Mouse (Mus musculus): ENCODE data around the gene Tgtp2. TPM values are rescaled to one million over a fixed set of nuclear protein-coding genes. Genes with fewer than 3 reads are reported as not detected.
A peak's percentile ranks its signal among the peaks of the same experiment; 100 is the strongest.
"Not testable (repeated sequence)": the region's sequence is repeated elsewhere in the genome, so short reads cannot be mapped to it uniquely, and the experiment has no call there.

Tgtp2 gene
- polyA plus RNA-seq, 1 experiment from 2014 or later: 7.1 TPM

DNA sequence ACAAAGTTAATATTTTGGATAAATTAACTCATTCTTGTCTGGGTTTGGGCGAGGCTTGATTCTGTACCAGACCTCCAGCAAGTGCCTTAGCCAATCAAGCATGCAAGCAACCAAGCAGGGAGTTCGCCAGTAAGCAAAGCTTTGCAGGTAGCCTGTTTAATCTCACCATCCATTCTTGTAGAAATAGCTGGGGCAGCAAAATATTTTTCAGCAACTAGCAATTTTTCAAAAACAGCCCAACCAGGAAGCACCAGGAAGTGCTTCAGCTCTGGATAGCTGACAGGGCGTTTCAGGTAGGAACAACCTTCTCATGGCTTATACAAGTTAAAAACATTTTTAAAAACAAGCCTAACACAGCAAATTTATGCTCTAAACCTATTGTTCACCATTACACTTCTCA lies 17.9 kb upstream of the Tgtp2 start:
- H3K9me3 ChIP-seq (ENCODE audit: low read length): no peaks in the 10 kb centered on the region
- no peak for DNase-seq
- ATAC-seq: no peak
- H3K4me3 ChIP-seq (ENCODE audit: low read depth, low read length): peak overlapping the region; percentile 34; the same call in 1 of the 2 replicates
- H3K36me3 ChIP-seq (replicated peaks; ENCODE audit: insufficient read depth, low read length): no peaks in the 10 kb centered on the region
- H3K9ac ChIP-seq (replicated peaks): peak overlapping the region; percentile 49
- peak overlapping the region; percentile 62 for H3K4me2 ChIP-seq (ENCODE audit: low read depth, low read length)
- TF ChIP-seq EP300 (IDR thresholded peaks at IDR 0.05; ENCODE audit: low read depth) (no peak), CTCF (IDR thresholded peaks at IDR 0.05; ENCODE audit: low read depth) (no peak)
- 65% methylated on average over 3 of the region's 3 CpGs for WGBS (ENCODE audit: insufficient replicate concordance)
- no peaks in the 10 kb centered on the region for H3K27me3 ChIP-seq (ENCODE audit: insufficient read depth, low read length)
- H3K27ac ChIP-seq (ENCODE audit: low read depth): peak overlapping the region; percentile 37
- peaks cover 59% of the 10 kb centered on the region for H3K4me1 ChIP-seq (ENCODE audit: insufficient read depth)

GRCm38 (mm10) chr11:49081356-49081755 lies 17.4 kb upstream of the Tgtp2 start:
- H3K27ac ChIP-seq (ENCODE audit: low read depth): peak overlapping the region; percentile 37
- DNase-seq (no peak), ATAC-seq (no peak)
- H3K4me3 ChIP-seq (ENCODE audit: low read depth, low read length): peak overlapping the region; percentile 34
- H3K4me2 ChIP-seq (ENCODE audit: low read depth, low read length): peak overlapping the region; percentile 62
- H3K4me1 ChIP-seq (ENCODE audit: insufficient read depth): peaks cover 60% of the 10 kb centered on the region
- H3K36me3 ChIP-seq (replicated peaks; ENCODE audit: insufficient read depth, low read length): no peaks in the 10 kb centered on the region
- peak overlapping the region; percentile 49 for H3K9ac ChIP-seq (replicated peaks)
- H3K27me3 ChIP-seq (ENCODE audit: insufficient read depth, low read length): no peaks in the 10 kb centered on the region
- 52% methylated on average over 4 of the region's 4 CpGs for WGBS (ENCODE audit: insufficient replicate concordance)
- H3K9me3 ChIP-seq (ENCODE audit: low read length): no peaks in the 10 kb centered on the region
- TF ChIP-seq EP300 (IDR thresholded peaks at IDR 0.05; ENCODE audit: low read depth): no peak
- no peak for TF ChIP-seq CTCF (IDR thresholded peaks at IDR 0.05; ENCODE audit: low read depth)

DNA sequence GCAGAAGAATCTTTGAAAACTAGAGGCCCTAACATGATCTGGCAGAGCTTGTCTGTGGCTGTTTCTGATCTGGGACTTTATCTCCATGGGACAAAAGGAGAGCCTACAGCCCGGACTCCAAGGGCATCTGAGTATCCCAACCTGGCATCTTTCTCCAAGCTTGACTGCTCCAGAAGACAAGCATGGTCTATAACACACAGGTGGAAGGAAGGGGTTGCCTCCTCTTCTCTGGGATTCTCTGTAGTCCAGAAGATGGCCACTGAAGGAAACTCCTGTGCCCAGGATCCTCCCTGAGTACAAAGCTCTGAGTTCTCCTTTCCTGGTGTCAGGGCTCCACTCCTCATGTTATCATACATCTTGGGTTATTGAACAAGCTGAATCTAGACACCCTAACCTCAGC lies 16.6 kb upstream of the Tgtp2 start:
- WGBS (ENCODE audit: insufficient replicate concordance): 50% methylated on average over 1 of the region's 1 CpGs
- DNase-seq (no peak), ATAC-seq (no peak)
- Histone ChIP-seq H3K36me3 (replicated peaks; ENCODE audit: insufficient read depth, low read length) (no peaks in the 10 kb centered on the region), H3K9ac (replicated peaks) (0 out of 2 replicates have a peak overlapping the region, but pooled peaks have one; percentile 26), H3K4me3 (ENCODE audit: low read depth, low read length) (no peak overlapping the region), H3K4me1 (ENCODE audit: insufficient read depth) (peaks cover 60% of the 10 kb centered on the region), H3K4me2 (ENCODE audit: low read depth, low read length) (peak overlapping the region; percentile 62; the same call in 1 of the 2 replicates), H3K27me3 (ENCODE audit: insufficient read depth, low read length) (no peaks in the 10 kb centered on the region), H3K9me3 (ENCODE audit: low read length) (no peaks in the 10 kb centered on the region), H3K27ac (ENCODE audit: low read depth) (peak overlapping the region; percentile 52; the same call in 1 of the 2 replicates)
- TF ChIP-seq EP300 (IDR thresholded peaks at IDR 0.05; ENCODE audit: low read depth) (no peak), CTCF (IDR thresholded peaks at IDR 0.05; ENCODE audit: low read depth) (no peak)

DNA sequence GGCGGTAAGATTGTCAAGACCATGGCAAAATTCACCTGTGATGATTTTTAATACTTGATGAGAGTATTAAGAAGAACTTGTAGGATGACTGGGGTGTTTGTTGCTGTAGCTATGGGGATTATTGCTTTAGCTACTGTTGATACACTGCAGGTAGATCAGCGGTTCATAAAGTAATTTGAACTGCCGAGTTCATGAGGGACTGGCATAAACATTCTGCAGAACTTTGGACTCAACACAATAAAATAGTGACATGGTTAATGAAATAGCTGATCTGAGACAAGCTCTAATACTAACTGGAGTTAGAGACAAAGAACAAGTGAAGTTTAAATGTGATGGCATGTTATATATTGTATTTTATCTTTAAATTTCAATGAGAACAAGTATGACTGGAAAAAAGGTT lies 14.7 kb upstream of the Tgtp2 start:
- no peaks in the 10 kb centered on the region for H3K27me3 ChIP-seq (ENCODE audit: insufficient read depth, low read length)
- no peaks in the 10 kb centered on the region for H3K36me3 ChIP-seq (replicated peaks; ENCODE audit: insufficient read depth, low read length)
- no peak overlapping the region for H3K9ac ChIP-seq (replicated peaks)
- H3K4me2 ChIP-seq (ENCODE audit: low read depth, low read length): no peak overlapping the region
- H3K9me3 ChIP-seq (ENCODE audit: low read length): no peaks in the 10 kb centered on the region
- no peak overlapping the region for H3K4me3 ChIP-seq (ENCODE audit: low read depth, low read length)
- no peak for ATAC-seq
- no peak for DNase-seq
- H3K27ac ChIP-seq (ENCODE audit: low read depth): no peak overlapping the region
- WGBS (ENCODE audit: insufficient replicate concordance): 82% methylated on average over 3 of the region's 3 CpGs
- TF ChIP-seq EP300 (IDR thresholded peaks at IDR 0.05; ENCODE audit: low read depth) (no peak), CTCF (IDR thresholded peaks at IDR 0.05; ENCODE audit: low read depth) (no peak)
- H3K4me1 ChIP-seq (ENCODE audit: insufficient read depth): peaks cover 49% of the 10 kb centered on the region

GRCm38 (mm10) chr11:49077012-49077411 lies 13.0 kb upstream of the Tgtp2 start:
- TF ChIP-seq CTCF (IDR thresholded peaks at IDR 0.05; ENCODE audit: low read depth): no peak
- no peak for TF ChIP-seq EP300 (IDR thresholded peaks at IDR 0.05; ENCODE audit: low read depth)
- Histone ChIP-seq H3K27ac (ENCODE audit: low read depth) (peak overlapping the region; percentile 70), H3K4me3 (ENCODE audit: low read depth, low read length) (no peak overlapping the region), H3K9ac (replicated peaks) (no peak overlapping the region), H3K9me3 (ENCODE audit: low read length) (no peaks in the 10 kb centered on the region), H3K27me3 (ENCODE audit: insufficient read depth, low read length) (no peaks in the 10 kb centered on the region), H3K4me1 (ENCODE audit: insufficient read depth) (peaks cover 34% of the 10 kb centered on the region), H3K36me3 (replicated peaks; ENCODE audit: insufficient read depth, low read length) (no peaks in the 10 kb centered on the region), H3K4me2 (ENCODE audit: low read depth, low read length) (no peak overlapping the region)
- no peak for DNase-seq
- ATAC-seq: no peak
- 60% methylated on average over 1 of the region's 1 CpGs for WGBS (ENCODE audit: insufficient replicate concordance)

GRCm38 (mm10) chr11:49076001-49076757 lies 12.2 kb upstream of the Tgtp2 start, which contains the start of gene Ifi47:
Gene Ifi47 (plus strand): TSS chr11:49076587.
- Histone ChIP-seq H3K4me1 (ENCODE audit: insufficient read depth) (peaks cover 25% of the 10 kb centered on the region), H3K27ac (ENCODE audit: low read depth) (peak within 1 kb of the TSS; percentile 70), H3K4me2 (ENCODE audit: low read depth, low read length) (peak within 1 kb of the TSS; percentile 32; the same call in 1 of the 2 replicates)
- peak; percentile 28 for TF ChIP-seq CTCF (IDR thresholded peaks at IDR 0.05; ENCODE audit: low read depth)
- 0 out of 2 replicates have a peak, but pooled peaks have one; percentile 58 for TF ChIP-seq EP300 (IDR thresholded peaks at IDR 0.05; ENCODE audit: low read depth)
- 30% methylated on average over 6 of the region's 6 CpGs for WGBS (ENCODE audit: insufficient replicate concordance)
- not testable (repeated sequence) for H3K4me3 ChIP-seq (ENCODE audit: low read depth, low read length); H3K9me3 ChIP-seq (ENCODE audit: low read length); H3K36me3 ChIP-seq (replicated peaks; ENCODE audit: insufficient read depth, low read length); DNase-seq; H3K27me3 ChIP-seq (ENCODE audit: insufficient read depth, low read length); H3K9ac ChIP-seq (replicated peaks)
- peak; percentile 67 for ATAC-seq

Data from liver, postnatal 0 days (tissue).